Mouse (Mus musculus) E14TG2a.4 (cell line): ENCODE results near the gene Tfap2c.

Source experiments
- CTCF ChIP-seq: conservative IDR thresholded peaks from 2 replicates; pipeline ENCODE4 v1.5.1; 2014; ENCODE audit warnings: low read length
- POU5F1 ChIP-seq: IDR thresholded peaks from 2 replicates; pipeline ENCODE4 v1.6.1; 2014; ENCODE audit warnings: low read length, borderline replicate concordance

GRCm38 (mm10) chr2:172551081-172551720 is 1.8 kb downstream of the Tfap2c start:
- TF ChIP-seq CTCF (no peak), POU5F1 (no peak)
